Mouse (Mus musculus) cerebellum, adult 2 months (tissue): Measurements from ENCODE around the gene Prr23a2.
"Not testable (repeated sequence)": the region's sequence is repeated elsewhere in the genome, so short reads cannot be mapped to it uniquely, and the experiment has no call there.

Experiments used
- CTCF ChIP-seq: fragments of 200-500 bp; IDR thresholded peaks from 2 replicates; pipeline ENCODE4 v1.5.1; 2011; ENCODE audit warnings: low read depth, mild to moderate bottlenecking, control low read depth, low read length, moderate library complexity, borderline replicate concordance; ENCODE audit not compliant: insufficient read depth
- POLR2A ChIP-seq: fragments of 200-500 bp; IDR thresholded peaks from 2 replicates; pipeline ENCODE4 v1.6.1; 2011; ENCODE audit warnings: low read length, control low read depth, borderline replicate concordance; ENCODE audit not compliant: insufficient read depth

DNA sequence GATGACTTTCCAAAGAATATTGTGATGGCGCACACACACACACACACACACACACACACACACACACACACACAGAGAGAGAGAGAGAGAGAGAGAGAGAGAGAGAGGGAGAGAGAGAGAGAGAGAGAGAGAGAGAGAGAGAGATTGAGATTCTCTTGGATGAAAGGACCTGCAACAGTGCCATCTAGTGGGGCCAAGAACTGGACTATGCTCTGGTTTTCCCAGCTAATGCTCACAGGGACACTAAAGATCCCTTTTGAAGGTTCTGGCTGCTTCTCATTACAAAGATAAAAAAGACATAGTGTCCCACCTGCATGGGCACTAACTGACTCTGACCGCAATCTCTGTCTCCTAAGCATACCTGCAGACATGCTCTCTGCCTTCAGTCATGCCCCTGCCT is 46.8 kb upstream of the Prr23a2 start:
- not testable (repeated sequence) for TF ChIP-seq POLR2A, CTCF
